Mouse (Mus musculus) lung, adult 2 months (tissue): Measurements from ENCODE around the gene Mcub. TPM values are rescaled to one million over a fixed set of nuclear protein-coding genes. Genes with fewer than 3 reads are reported as not detected.

Source experiments
- DNase-seq: peaks from one replicate; pipeline ENCODE4 v3.0.0; 2022
- H3K4me1 ChIP-seq: fragments of 200-500 bp; 2 replicates; pipeline ENCODE4 v1.6.1; 2011; ENCODE audit warnings: low read length; ENCODE audit not compliant: control insufficient read depth, insufficient read depth
- H3K4me3 ChIP-seq: fragments of 200-500 bp; replicated peaks from 2 replicates; pipeline ENCODE3; 2011; ENCODE audit warnings: low read depth, mild to moderate bottlenecking, control low read depth, low read length; ENCODE audit errors: extremely low read depth
- CTCF ChIP-seq: fragments of 200-500 bp; IDR thresholded peaks from 2 replicates; pipeline ENCODE4 v1.5.1; 2011; ENCODE audit warnings: mild to moderate bottlenecking, low read length, control low read depth; ENCODE audit not compliant: insufficient read depth
- POLR2A ChIP-seq: fragments of 200-500 bp; IDR thresholded peaks from 2 replicates; pipeline ENCODE4 v1.6.1; 2011; ENCODE audit warnings: low read depth, mild to moderate bottlenecking, control low read depth, low read length, borderline replicate concordance; ENCODE audit errors: extremely low read depth
- WGBS: fragments of 180-500 bp; shearing (Covaris S2); methylation state at CpG from one replicate; pipeline ENCODE4 v1.1.7; 2018; 5-methylcytosine and 5-hydroxymethylcytosine counted together
- polyA plus RNA-seq: library from polyadenylated mRNA; depleted of rRNA; stranded (reverse); fragments of >200 nt; gene quantifications from 2 replicates; pipeline ENCODE4 v1.2.3, GENCODE M21; 2012; rRNA removed

Mcub gene
- polyA plus RNA-seq, 1 experiment: 10.3 TPM

DNA sequence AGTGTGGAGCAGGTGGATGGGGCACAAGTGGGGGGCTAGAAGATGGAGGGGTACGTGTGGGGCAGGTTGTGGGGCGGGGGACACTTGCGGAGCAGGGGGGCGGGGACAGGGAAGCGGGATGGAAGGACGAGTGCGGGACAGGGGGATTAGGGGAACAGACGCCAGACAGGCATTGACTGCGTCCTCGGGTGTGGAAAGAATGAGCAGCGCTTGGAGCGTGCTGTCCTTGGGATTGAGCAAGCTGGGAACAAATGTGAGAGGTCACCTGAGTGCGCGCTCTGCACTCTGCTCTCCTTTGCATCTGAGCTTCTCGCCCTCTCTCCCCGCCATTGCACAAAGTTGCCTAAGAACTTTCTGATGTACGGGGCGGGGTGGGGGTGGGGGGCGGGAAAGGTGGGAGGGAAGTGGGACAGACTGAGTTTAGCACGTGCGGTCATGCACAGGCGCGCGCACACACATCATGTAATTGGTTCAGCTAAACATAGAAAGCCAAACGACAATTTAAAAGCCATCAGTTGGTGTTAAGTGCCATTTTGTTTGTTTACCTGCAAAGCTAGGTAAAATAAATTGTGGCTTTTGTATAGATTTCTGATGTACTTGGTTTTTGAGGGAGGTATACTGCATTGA lies 90.8 kb downstream of the Mcub start:
- WGBS: 2% methylated on average over 23 of the region's 25 CpGs
- Histone ChIP-seq H3K4me1 (no peaks in the 10 kb centered on the region), H3K4me3 (peak overlapping the region; percentile 84)
- TF ChIP-seq CTCF: no peak
- peak; percentile 40; the same call in 1 of the 2 replicates for TF ChIP-seq POLR2A
- DNase-seq: no peak

DNA sequence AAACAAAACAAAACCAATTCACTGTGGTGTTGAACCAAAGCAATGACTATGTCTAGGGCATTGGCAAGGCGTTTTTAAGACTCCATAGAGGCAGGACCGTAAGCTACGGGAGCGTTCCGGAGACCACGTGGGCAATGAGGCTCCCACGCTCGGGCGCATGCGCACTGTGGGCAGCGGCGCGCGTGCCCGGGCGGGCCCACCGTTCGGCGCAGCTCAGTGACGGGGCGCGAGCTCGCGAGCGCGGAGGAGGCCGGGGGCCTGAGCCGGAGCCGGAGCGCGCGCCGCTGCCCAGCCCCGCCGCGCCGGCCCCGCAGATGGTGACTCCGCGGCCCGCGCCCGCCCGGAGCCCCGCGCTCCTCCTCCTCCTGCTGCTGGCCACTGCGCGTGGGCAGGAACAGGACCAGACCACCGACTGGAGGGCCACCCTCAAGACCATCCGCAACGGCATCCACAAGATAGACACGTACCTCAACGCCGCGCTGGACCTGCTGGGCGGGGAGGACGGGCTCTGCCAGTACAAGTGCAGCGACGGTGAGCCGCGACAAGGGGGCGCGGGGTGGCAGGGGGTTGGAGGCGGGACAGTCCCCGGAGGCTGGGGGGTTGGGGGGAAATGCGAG lies 91.5 kb downstream of the Mcub start, which contains the start of gene Pla2g12a:
Gene Pla2g12a, plus strand, starts transcription at position 202 of the 617 bp plus-strand sequence.
- peak; percentile 80 for DNase-seq
- no peaks in the 10 kb centered on the region for H3K4me1 ChIP-seq
- under 1% methylated on average over 66 of the region's 66 CpGs for WGBS
- peak within 1 kb of the TSS; percentile 84 for H3K4me3 ChIP-seq
- TF ChIP-seq CTCF (no peak), POLR2A (0 out of 2 replicates have a peak, but pooled peaks have one; percentile 27)

- no peak for TF ChIP-seq CTCF
- no peak for TF ChIP-seq POLR2A
- H3K4me1 ChIP-seq: no peaks in the 10 kb centered on the region
- DNase-seq: no peak
- 72% methylated on average over 10 of the region's 10 CpGs for WGBS
- H3K4me3 ChIP-seq: no peak overlapping the region
These were observed 92.7 kb downstream of the Mcub start for GRCm38 (mm10) chr3:129877327-129877726.

Other genes starting within 250 kb of the Mcub start
- gene Egf, start 214.9 kb downstream of the Mcub start, polyA plus RNA-seq: 0.66 and 3.1 TPM in 2 replicates
- not detected in 2 replicates for gene Lrit3, start 166.2 kb downstream of the Mcub start, polyA plus RNA-seq
- 0.11 TPM in 1 of 2 replicates, not detected in the other for gene Rrh, start 147.6 kb downstream of the Mcub start, polyA plus RNA-seq
- 18.8 and 22.4 TPM in 2 replicates for gene Gar1, start 138.8 kb downstream of the Mcub start, polyA plus RNA-seq
- gene Cfi, start 134.3 kb downstream of the Mcub start, polyA plus RNA-seq: 0.59 and 0.76 TPM in 2 replicates
- gene Pla2g12a, start 91.6 kb downstream of the Mcub start, polyA plus RNA-seq: 36.4 and 39.1 TPM in 2 replicates
- gene Casp6, start 68.8 kb downstream of the Mcub start, polyA plus RNA-seq: 40.6 and 41.5 TPM in 2 replicates
- 63.4 and 72.6 TPM in 2 replicates for gene Sec24b, start 91.3 kb upstream of the Mcub start, polyA plus RNA-seq
- gene Col25a1, start 161.3 kb upstream of the Mcub start, polyA plus RNA-seq: 0.07 TPM in 2 replicates